Mouse (Mus musculus): ENCODE measurements around the gene Fam205a3.
"Not testable (repeated sequence)": the region's sequence is repeated elsewhere in the genome, so short reads cannot be mapped to it uniquely, and the experiment has no call there.

Gene Fam205a3

GRCm38 (mm10) chr4:42318034-42318433 is at the start of gene Fam205a3:
Gene Fam205a3, plus strand, starts transcription at chr4:42318334.
- DNase-seq (ENCODE audit: extremely low spot score) = not testable (repeated sequence)

GRCm38 (mm10) chr4:42293967-42294366 is 24.2 kb upstream of the Fam205a3 start, which contains the start of gene Gm21953:
Gene Gm21953, plus strand, starts transcription at chr4:42294267.
- DNase-seq (ENCODE audit: extremely low spot score) = not testable (repeated sequence)
